Mouse (Mus musculus): ENCODE data around the gene Efcab10.
A peak's percentile ranks its signal among the peaks of the same experiment; 100 is the strongest.

The Efcab10 gene

DNA sequence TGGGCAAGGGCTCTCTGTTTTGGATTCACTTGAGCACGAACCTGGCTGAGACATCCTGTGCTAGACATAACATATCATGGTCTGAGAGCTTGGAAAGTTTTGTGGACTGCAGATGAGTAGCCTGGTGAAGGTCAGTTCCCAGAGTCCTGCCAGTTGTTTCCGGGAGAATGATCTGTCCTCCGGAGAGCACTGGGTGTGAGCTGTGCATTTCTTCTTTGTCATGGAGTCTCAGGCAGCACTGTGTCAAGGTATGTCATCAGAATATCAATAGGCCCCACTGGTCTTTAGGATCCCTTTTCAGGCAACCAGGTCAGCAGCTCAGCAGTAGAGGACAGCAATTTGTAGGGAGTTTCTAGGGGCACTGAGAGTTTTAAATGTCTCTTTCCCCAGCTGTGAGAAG, 32.6 kb downstream of the Efcab10 start:
- DNase-seq (ENCODE audit: low spot score in 2 of 2): no peak

DNA sequence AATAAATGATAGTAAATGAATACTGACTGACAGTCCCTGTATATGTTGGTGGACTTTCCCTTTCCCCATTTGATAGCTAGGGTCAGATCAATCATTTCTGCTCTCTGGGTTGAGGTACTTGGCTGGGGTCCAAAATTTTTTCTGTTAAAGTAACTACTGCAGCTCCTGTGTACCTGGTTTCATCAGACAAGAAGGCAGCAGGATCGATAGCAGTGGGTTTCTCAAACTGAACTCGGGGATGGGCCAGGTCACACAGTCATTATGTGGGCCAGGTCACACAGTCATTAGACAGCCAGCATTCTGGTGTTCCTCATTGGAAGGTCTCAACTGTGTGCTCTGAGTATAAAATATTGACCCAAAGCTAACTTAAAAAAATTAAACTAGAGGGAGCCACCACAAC, 33.1 kb downstream of the Efcab10 start:
- DNase-seq (ENCODE audit: low spot score in 2 of 2): no peak

DNA sequence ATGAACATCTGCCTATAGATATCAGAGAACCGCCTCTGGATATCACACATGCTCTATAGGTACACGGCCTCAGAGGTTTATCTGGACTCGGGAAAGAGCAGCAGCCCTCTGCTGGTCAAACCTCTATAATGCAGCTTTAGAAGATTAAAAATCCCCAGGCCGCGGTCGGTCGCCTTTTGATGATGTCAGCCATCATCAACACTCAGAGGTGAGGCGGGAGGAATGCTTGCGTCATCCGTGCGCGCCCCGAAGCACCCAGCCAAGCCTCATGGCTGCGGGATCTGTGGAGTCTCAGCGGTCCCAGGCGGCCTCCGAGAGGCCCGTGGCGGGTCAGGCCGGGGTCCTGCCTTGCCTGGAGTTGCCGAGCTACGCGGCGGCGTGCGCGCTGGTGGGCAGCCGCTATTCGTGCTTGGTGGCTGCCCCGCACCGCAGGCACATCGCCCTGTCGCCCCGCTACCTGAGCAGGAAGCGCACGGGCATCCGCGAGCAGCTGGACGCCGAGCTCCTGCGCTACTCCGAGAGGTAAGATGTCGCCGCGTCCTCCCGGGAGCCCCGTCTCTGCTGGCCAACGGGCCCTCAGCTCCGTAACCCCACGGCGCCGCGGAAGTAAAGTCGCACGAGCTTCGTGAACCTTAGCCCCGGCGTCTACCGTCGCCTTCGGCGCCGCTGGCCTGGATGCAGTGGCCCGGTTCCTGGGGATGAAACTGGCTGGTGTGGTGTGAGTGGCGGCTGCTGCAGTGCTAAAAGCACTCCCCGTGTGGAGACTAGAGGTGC, 34.9 kb downstream of the Efcab10 start, which contains the start of gene Twistnb:
Twistnb (plus strand) TSS at position 249 of the 774 bp plus-strand sequence.
- DNase-seq (ENCODE audit: low spot score in 2 of 2): peak; percentile 96 to 100

DNA sequence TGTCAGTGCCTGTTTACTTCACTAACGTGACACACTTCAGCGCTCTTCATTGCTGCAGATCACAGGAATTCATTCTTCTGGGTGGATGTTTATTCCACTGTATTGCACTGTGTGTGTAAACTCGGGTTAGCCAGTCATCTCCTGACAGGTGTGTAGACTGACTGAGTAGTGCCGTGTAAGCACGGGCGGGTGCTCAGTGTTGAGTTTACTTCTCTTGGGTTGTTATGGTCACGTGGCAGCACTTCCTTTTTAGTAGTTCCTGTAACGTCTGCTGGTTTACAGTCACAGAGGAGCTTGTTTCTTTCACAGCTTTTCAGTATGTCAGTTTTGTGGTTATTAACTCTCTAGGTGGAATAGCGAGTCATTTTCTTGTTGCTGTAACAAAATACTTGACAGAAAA, 39.2 kb downstream of the Efcab10 start:
- no peak for DNase-seq (ENCODE audit: low spot score in 2 of 2)

DNA sequence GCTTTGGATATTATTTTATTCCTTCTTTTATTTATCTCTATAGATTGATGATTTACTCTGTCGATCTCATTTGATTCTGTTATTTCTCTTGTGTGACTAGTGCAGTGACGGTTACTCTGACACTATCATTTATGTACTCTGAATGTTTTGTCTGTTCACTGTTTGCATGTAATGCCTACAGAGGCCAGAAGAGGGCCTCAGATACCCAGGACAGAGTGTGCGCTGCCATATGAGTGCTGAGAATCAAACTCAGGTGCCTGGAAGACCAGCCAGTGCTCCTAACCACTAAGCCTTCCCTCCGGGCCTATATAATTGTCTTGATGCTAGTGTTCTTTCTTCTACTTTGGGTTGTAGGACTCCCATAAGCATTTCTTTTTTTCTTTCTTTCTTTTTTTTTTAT, 40.1 kb downstream of the Efcab10 start:
- no peak for DNase-seq (ENCODE audit: low spot score in 2 of 2)

Data from frontal cortex, postnatal 36 days (tissue).